Mouse (Mus musculus): ENCODE data around the gene Fgr. TPM values are rescaled to one million over a fixed set of nuclear protein-coding genes. Genes with fewer than 3 reads are reported as not detected.

Fgr gene
- total and polyA plus RNA-seq, 3 experiments: 0.04 to 0.24 (median 0.13) TPM

DNA sequence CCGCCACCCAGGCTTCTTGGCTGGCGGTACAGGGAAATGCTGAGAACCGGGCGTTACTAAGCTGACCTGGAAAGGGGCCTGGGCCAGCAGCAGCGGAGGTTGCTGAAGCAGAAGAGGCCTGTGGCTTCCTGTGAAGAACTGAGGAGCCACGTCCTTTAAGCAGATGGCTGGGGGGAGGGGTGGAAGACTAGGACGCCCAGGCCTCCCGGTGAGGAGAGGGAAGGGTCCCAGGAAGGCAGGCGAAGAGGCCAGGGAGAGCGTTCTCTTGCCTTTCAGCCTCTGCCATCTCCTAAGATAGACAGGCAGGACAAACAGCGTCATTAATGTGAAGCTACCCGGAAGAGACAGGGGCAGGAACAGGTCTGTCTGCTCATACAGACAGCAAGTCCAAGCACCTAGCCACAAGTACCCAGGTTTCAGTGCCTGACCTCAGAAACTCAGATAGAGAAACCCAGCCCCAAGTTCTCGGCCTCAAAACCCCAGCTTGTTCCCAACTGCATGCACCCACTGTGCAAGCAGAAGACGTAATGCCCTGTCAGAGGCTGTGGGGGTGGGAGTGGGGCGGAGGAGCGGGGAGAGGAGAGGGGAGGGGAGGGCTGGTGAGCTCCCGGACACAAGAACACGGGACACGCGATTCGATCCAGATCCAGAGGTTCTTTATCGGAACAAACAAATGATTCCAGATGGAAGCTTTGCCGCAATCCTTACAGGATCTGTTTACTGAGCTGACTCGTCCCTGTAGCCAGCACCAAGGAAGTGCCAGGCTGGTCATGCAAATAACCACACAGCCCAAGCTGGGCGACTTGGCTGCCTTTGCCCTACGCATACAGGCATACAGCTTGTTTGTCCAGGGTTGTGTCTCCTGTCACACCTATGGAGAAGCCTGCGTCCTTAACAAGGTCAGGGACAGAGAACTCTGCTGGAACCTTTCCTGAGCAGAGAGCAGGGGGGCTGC is 27.6 kb upstream of the Fgr start:
- peak overlapping the region; percentile 92 for H3K27ac ChIP-seq (ENCODE audit: insufficient read depth, low read depth)
- DNase-seq (ENCODE audit: extremely low read depth): peak; percentile 85
- no peaks in the 10 kb centered on the region for H3K27me3 ChIP-seq (replicated peaks)
- H3K9ac ChIP-seq (ENCODE audit: insufficient read depth, low read depth): peak overlapping the region; percentile 63
- H3K36me3 ChIP-seq (replicated peaks in 1 of 2; ENCODE audit: control insufficient read depth in 1 of 2, insufficient read depth in 1 of 2, low read length in 1 of 2): no peaks in the 10 kb centered on the region
- peak overlapping the region; percentile 37 to 53 (median 41) for H3K4me3 ChIP-seq (replicated peaks in 1 of 3; ENCODE audit: low read depth in 2 of 3, low read length in 2 of 3, poor library complexity in 1 of 3)
- dilution Hi-C loops (cut with MboI; ENCODE audit: extremely low pct_ligation_motif_present, extremely low pct_unique_long_range_greater_than_20kb, low sequenced_read_pairs): no loop called here
- in situ Hi-C loops (cut with MboI; ENCODE audit: low pct_ligation_motif_present, low pct_unique_long_range_greater_than_20kb, low sequenced_read_pairs): no loop called here
- peak overlapping the region; percentile 93 for H3K4me2 ChIP-seq (ENCODE audit: insufficient read depth, low read depth, poor library complexity, severe bottlenecking)
- peaks cover 7 to 70% of the 10 kb centered on the region in 2 experiments for H3K4me1 ChIP-seq (ENCODE audit: control insufficient read depth in 1 of 2, insufficient read depth in 2 of 2)
- no peaks in the 10 kb centered on the region for H3K79me2 ChIP-seq (replicated peaks; ENCODE audit: control insufficient read depth, extremely low read depth, insufficient read depth, poor library complexity, severe bottlenecking)
- no peak for TF ChIP-seq SMC3 (IDR thresholded peaks at IDR 0.05; ENCODE audit: low read depth, low read length)
- TF ChIP-seq MAZ (IDR thresholded peaks at IDR 0.05; ENCODE audit: low read depth, low read length): peak; percentile 57; the same call in 1 of the 2 replicates
- TF ChIP-seq E2F4 (IDR thresholded peaks at IDR 0.05; ENCODE audit: insufficient replicate concordance, low read depth, low read length): no peak
- TF ChIP-seq MXI1 (IDR thresholded peaks at IDR 0.05; ENCODE audit: low read depth, low read length): no peak; the same call in 1 of the 2 replicates
- no peak for TF ChIP-seq USF1 (IDR thresholded peaks at IDR 0.05; ENCODE audit: low read depth, low read length)
- peak; percentile 50; the same call in 1 of the 2 replicates for TF ChIP-seq POLR2A (IDR thresholded peaks at IDR 0.05; ENCODE audit: low read depth, low read length)
- TF ChIP-seq JUN (IDR thresholded peaks at IDR 0.05; ENCODE audit: insufficient read depth, low read depth, low read length): no peak
- no peak for TF ChIP-seq PAX5 (IDR thresholded peaks at IDR 0.05; ENCODE audit: low read length)
- peak; percentile 73 for TF ChIP-seq CHD2 (IDR thresholded peaks at IDR 0.05; ENCODE audit: low read length)
- TF ChIP-seq MYC (IDR thresholded peaks at IDR 0.05; ENCODE audit: low read depth, low read length): no peak
- TF ChIP-seq TCF12 (IDR thresholded peaks at IDR 0.05; ENCODE audit: low read depth, low read length): peak; percentile 77
- no peak; the same call in 1 of the 2 replicates for TF ChIP-seq RCOR1 (conservative IDR thresholded peaks at IDR 0.05; ENCODE audit: low read depth, low read length)
- TF ChIP-seq ZMIZ1 (IDR thresholded peaks at IDR 0.05; ENCODE audit: low read depth, low read length): no peak
- TF ChIP-seq ZC3H11A (IDR thresholded peaks at IDR 0.05; ENCODE audit: low read depth, low read length): no peak
- TF ChIP-seq BHLHE40 (IDR thresholded peaks at IDR 0.05; ENCODE audit: low read depth, low read length): peak; percentile 32
- TF ChIP-seq USF2 (conservative IDR thresholded peaks at IDR 0.05; ENCODE audit: low read depth, low read length): no peak
- peak; percentile 53; the same call in 1 of the 2 replicates for TF ChIP-seq IRF4 (IDR thresholded peaks at IDR 0.05; ENCODE audit: low read depth, low read length)
- peak; percentile 7; the same call in 1 of the 2 replicates for TF ChIP-seq HCFC1 (IDR thresholded peaks at IDR 0.05; ENCODE audit: low read depth, low read length)
- TF ChIP-seq ETS1 (conservative IDR thresholded peaks at IDR 0.05; ENCODE audit: low read depth, low read length): peak; percentile 38
- TF ChIP-seq MAFK (IDR thresholded peaks at IDR 0.05; ENCODE audit: insufficient replicate concordance, low read length): 0 out of 2 replicates have a peak, but pooled peaks have one; percentile 29
- TF ChIP-seq CTCF (conservative IDR thresholded peaks at IDR 0.05 in 1 of 2, IDR thresholded peaks at IDR 0.05 in 1 of 2; ENCODE audit: low read depth in 2 of 2, low read length in 2 of 2): no peak
- TF ChIP-seq CHD1 (IDR thresholded peaks at IDR 0.05; ENCODE audit: low read depth, low read length): 0 out of 2 replicates have a peak, but pooled peaks have one; percentile 61
- TF ChIP-seq TBP (conservative IDR thresholded peaks at IDR 0.05; ENCODE audit: low read depth, low read length): 0 out of 2 replicates have a peak, but pooled peaks have one; percentile 42
- TF ChIP-seq NELFE (IDR thresholded peaks at IDR 0.05; ENCODE audit: low read depth, low read length): peak; percentile 52; the same call in 1 of the 2 replicates
- no peak for TF ChIP-seq RAD21 (IDR thresholded peaks at IDR 0.05; ENCODE audit: low read depth, low read length)
- no peak for TF ChIP-seq NRF1 (IDR thresholded peaks at IDR 0.05; ENCODE audit: low read depth, low read length)
- TF ChIP-seq EP300 (IDR thresholded peaks at IDR 0.05; ENCODE audit: low read length): peak; percentile 61
- peak; percentile 76 for TF ChIP-seq UBTF (IDR thresholded peaks at IDR 0.05; ENCODE audit: low read depth, low read length)
- TF ChIP-seq MEF2A (IDR thresholded peaks at IDR 0.05; ENCODE audit: borderline replicate concordance, low read depth, low read length): 0 out of 2 replicates have a peak, but pooled peaks have one; percentile 10
- TF ChIP-seq GABPA (IDR thresholded peaks at IDR 0.05; ENCODE audit: insufficient replicate concordance, low read depth, low read length): no peak
- no peak for TF ChIP-seq JUND (conservative IDR thresholded peaks at IDR 0.05; ENCODE audit: low read depth, low read length)
- TF ChIP-seq ELF1 (IDR thresholded peaks at IDR 0.05; ENCODE audit: low read depth, low read length): peak; percentile 87
- TF ChIP-seq ZKSCAN1 (IDR thresholded peaks at IDR 0.05; ENCODE audit: borderline replicate concordance, low read depth, low read length): no peak
- TF ChIP-seq MAX (IDR thresholded peaks at IDR 0.05; ENCODE audit: low read length): peak; percentile 45; the same call in 1 of the 2 replicates
- H3K9me3 ChIP-seq (replicated peaks; ENCODE audit: low read length): no peaks in the 10 kb centered on the region
